23 mouse cellular contexts compared by ENCODE assay signal in genomic region chr6:3751576-3751975, GRCm38 (mm10). TPM values are rescaled to one million over a fixed set of nuclear protein-coding genes. Genes with fewer than 3 reads are reported as not detected.
A peak's percentile ranks its signal among the peaks of the same experiment; 100 is the strongest.
DNase-seq lines count a peak whose midpoint lies in the region; ATAC-seq lines count a peak whose summit lies in the region.
"Had no signal": no experiment of that assay in that cellular context is flagged by ENCODE, and none has a peak within 500 bp of the region (broad histone marks: within the 10 kb centered on the region; RNA-seq: fewer than 3 reads in every experiment).

No protein-coding gene starts in this region.

- H3K27ac ChIP-seq in kidney, embryonic 15.5 days, result no peak overlapping the region
- H3K27ac ChIP-seq: embryonic facial prominence, embryonic 13.5 days; forebrain, embryonic 12.5 days; heart, adult 2 months; heart, embryonic 15.5 days; hindbrain, embryonic 13.5 days had no signal

- no peak for ATAC-seq in kidney, embryonic 15.5 days (replicated peaks; ENCODE audit: low FRiP score)
- ATAC-seq: forebrain, postnatal 0 days had no signal

- WGBS in kidney, embryonic 15.5 days, result 77% methylated on average over 3 of the region's 3 CpGs

- H3K4me3 ChIP-seq in kidney, embryonic 15.5 days (replicated peaks), result no peak overlapping the region
- H3K4me3 ChIP-seq: embryonic facial prominence, embryonic 13.5 days; forebrain, embryonic 12.5 days; heart, adult 2 months; heart, embryonic 15.5 days; hindbrain, embryonic 13.5 days had no signal

- intact Hi-C loops in left cerebral cortex, postnatal 10 days (cut with DNase I), result no loop called here

- no peaks in the 10 kb centered on the region for H3K36me3 ChIP-seq in kidney, embryonic 15.5 days
- H3K36me3 ChIP-seq: embryonic facial prominence, embryonic 13.5 days; forebrain, embryonic 12.5 days; heart, embryonic 15.5 days; hindbrain, embryonic 13.5 days had no signal

- no peaks in the 10 kb centered on the region for H3K4me1 ChIP-seq in kidney, embryonic 15.5 days
- H3K4me1 ChIP-seq: embryonic facial prominence, embryonic 13.5 days; forebrain, embryonic 12.5 days; heart, embryonic 15.5 days; hindbrain, embryonic 13.5 days had no signal

- no peaks in the 10 kb centered on the region for H3K27me3 ChIP-seq in kidney, embryonic 15.5 days
- H3K27me3 ChIP-seq: embryonic facial prominence, embryonic 13.5 days; forebrain, embryonic 12.5 days; heart, embryonic 15.5 days; hindbrain, embryonic 13.5 days had no signal

- no peak overlapping the region for H3K9ac ChIP-seq in kidney, embryonic 15.5 days
- H3K9ac ChIP-seq: embryonic facial prominence, embryonic 13.5 days; forebrain, embryonic 12.5 days; forebrain, postnatal 0 days; heart, embryonic 15.5 days; hindbrain, embryonic 13.5 days had no signal

- no peaks in the 10 kb centered on the region for H3K9me3 ChIP-seq in kidney, embryonic 15.5 days (replicated peaks)
- H3K9me3 ChIP-seq: embryonic facial prominence, embryonic 13.5 days; forebrain, embryonic 12.5 days; heart, embryonic 15.5 days; hindbrain, embryonic 13.5 days had no signal

- H3K4me2 ChIP-seq in kidney, embryonic 15.5 days, result no peak overlapping the region
- H3K4me2 ChIP-seq: embryonic facial prominence, embryonic 13.5 days; forebrain, embryonic 12.5 days; heart, embryonic 11.5 days; heart, embryonic 15.5 days; hindbrain, embryonic 13.5 days had no signal

- peak; percentile 15 to 30 for DNase-seq in frontal cortex, postnatal 36 days (ENCODE audit: low spot score in 2 of 2)
- DNase-seq in frontal cortex, postnatal 14 days (ENCODE audit: low spot score in 2 of 2), result no peak
- peak; percentile 1 for DNase-seq in left cerebral cortex, adult 11 months (ENCODE audit: low spot score)
- no peak for DNase-seq in left cerebral cortex, postnatal 10 days (ENCODE audit: extremely low spot score in 1 of 2, low spot score in 2 of 2)
- peak; percentile 44 for DNase-seq in brain, adult 2 months (ENCODE audit: low read depth, low spot score)
- DNase-seq in telencephalon, adult 2 months (ENCODE audit: low read depth, low spot score), result peak; percentile 3
- DNase-seq: adrenal gland, postnatal 10 days; cerebellum, adult 18-20 months; cerebellum, adult 9-11 months; cerebellum, postnatal 36 days; forebrain, postnatal 0 days; gastrocnemius, postnatal 14 days; heart, adult 2 months; heart, postnatal 14 days had no signal

RNA-seq across cellular contexts. Expression of gene Calcr, which starts 12.9 kb away (rescaled TPM):
- under 1 TPM in 1 of 2 experiments, not detected in 1; 0.30 TPM for total RNA-seq in left cerebral cortex, postnatal 10 days (2021)
- polyA plus RNA-seq in kidney, embryonic 15.5 days (2015; fragmentation: Nextera tagmentation; extraction: Ambion mirVana), result 0.40 and 0.73 TPM in 2 replicates
- total RNA-seq: heart, adult 2 months; heart, postnatal 14 days; hematopoietic stem cell, adult 5-6 weeks; MEL had no signal
- polyA plus RNA-seq: C2C12; heart, adult 2 months had no signal

Comparison
In these comparisons a context has a peak if more than half of its experiments do, and no peak if none do; other contexts are left out.
1. DNase-seq: peak in frontal cortex, postnatal 36 days (2 of 2), left cerebral cortex, adult 11 months (single experiment), brain, adult 2 months (single experiment) and telencephalon, adult 2 months (single experiment); none in frontal cortex, postnatal 14 days (0 of 2) and left cerebral cortex, postnatal 10 days (0 of 2).